Mouse (Mus musculus): ENCODE measurements around the gene Hoxd11.

Gene Hoxd11

DNA sequence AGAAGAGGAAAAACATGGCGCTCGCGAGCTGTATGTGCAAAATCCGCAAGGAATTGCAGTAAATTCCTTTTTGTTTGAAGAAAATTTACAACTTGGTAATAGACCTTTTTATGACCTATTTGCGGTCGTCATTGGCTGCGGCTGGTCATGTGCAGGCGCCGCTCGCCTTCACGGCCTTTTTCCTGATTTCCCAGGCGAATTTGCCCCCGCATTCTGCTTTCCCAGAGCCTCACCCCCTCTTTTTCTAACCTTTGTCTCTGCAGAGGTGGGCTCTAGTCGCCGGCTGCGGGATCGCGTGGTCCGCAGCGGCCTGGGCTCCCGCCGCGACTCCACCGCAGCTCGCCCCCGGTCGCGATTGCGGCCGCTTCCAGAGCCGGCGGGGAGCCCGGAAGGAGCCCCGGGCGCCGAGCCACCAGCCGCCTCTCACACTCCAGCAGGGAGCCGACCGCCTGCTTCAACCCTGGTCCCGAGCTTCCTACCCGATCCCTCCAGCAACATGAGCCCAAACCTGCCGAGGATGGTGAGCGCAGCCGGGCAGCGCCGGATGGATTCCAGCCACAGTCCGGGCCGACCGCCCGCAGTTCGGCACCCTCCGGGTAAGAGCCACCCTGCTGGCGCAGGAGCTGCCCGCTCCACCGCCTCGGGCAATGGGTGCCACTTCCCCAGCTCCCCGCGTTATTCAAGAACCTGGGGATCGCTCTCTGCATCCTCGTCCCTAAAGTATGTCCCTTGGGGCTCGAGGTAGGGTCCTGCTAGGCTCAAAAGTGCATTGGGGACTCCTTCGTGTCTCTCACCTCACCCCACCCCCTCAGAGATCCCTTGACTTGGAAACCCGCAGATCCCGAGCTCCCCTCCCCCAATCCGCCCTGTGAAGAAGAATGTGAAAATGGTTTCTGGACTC is 32.6 kb downstream of the Hoxd11 start, which contains the start of the genes Hoxd3 and Hoxd4:
TSS of gene Hoxd3 (plus strand) at position 207 of the 901 bp plus-strand sequence.
TSS of gene Hoxd4 (plus strand) at position 209 of the 901 bp plus-strand sequence.
- no peak for DNase-seq

DNA sequence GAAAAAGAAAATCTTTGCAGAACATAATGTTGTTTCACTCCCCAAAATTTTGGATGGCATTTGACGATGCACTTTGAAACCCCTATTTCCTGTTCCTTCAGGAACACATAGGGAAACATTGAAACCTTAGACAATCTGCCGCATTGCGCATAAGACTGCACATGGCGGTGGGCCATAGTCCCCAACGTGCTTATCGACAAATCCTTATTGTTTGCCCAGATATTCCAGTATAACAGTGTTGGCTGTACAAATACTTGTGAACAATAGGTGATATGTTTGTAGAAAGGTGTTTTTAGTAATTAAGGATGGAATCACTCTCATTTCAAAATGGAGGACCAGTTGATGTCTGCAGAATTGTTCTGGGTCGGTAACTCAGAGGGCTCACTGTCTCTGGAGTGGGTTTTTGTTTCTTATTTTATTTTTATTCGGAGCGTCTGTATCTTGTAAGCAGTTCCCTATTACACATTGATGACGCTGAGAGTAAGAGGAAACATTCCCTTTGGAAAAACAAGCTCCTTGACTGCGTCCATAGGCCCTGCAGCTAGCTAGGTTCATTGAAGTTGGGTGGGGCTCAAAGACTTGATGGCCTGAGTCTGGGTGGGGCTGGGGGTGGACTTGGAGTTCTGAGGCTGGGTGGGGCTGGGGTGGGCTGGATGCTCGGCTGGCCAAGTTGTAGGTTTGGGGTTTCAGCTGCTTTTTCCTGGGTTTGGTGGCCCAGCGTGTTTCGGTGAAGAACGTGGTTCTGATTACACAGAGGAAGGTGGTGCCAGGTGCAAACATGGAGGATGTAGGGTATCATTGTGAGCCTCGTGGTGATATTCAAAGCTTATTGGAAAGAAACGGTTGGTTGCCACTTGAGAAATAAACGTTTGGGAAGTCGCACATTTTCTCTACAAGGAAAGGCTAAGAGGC is 34.1 kb downstream of the Hoxd11 start:
- DNase-seq = no peak

DNA sequence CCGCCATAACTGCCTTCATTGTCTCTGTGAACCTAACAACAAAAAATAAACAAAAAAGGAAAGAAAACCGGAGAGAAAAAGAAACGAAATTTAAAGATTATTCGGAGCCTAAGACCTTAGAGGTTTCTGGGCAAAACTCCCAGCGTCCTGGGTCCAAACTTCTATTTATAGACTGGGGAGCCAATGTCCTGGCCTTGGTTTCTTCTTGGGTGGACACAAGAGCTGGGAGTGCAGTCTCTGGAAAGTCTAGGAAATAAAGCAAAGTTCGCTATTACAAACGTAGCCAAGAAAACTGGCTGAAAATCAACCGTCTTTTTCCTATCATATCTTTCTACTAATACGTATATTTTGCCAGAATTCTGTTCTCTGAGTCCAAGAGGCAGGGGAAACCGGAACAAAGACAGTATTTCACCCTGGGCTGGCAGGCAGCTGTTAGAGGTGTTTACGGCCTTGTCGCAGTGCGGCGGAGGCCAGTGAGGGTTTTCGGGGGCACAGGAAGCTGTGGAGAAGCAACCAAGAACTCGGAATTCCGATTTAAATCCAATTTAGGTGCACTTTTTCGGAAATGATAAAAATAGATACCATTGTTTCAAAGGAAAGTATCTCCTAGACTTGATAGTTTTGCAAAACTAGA is 34.9 kb downstream of the Hoxd11 start:
- no peak for DNase-seq

DNA sequence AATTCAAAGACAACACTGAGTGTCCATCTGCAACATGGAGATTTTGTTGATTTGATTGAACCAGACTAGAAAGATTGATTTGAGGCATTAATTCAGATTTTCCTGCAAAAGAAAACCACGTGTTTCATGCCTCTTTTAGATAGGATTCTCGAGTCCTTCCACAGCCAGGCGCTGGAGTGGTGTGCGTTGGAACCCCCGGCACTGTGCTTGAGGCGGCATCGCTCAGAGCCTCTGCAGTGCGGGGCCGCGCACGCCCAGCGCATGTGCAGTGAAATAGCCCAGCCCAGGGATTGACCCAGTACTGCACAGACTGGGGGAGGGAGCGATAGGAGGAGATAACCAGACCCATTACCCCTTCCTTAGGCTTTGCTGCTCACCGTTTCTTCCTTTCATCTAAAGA is 35.5 kb downstream of the Hoxd11 start:
- DNase-seq = no peak

DNA sequence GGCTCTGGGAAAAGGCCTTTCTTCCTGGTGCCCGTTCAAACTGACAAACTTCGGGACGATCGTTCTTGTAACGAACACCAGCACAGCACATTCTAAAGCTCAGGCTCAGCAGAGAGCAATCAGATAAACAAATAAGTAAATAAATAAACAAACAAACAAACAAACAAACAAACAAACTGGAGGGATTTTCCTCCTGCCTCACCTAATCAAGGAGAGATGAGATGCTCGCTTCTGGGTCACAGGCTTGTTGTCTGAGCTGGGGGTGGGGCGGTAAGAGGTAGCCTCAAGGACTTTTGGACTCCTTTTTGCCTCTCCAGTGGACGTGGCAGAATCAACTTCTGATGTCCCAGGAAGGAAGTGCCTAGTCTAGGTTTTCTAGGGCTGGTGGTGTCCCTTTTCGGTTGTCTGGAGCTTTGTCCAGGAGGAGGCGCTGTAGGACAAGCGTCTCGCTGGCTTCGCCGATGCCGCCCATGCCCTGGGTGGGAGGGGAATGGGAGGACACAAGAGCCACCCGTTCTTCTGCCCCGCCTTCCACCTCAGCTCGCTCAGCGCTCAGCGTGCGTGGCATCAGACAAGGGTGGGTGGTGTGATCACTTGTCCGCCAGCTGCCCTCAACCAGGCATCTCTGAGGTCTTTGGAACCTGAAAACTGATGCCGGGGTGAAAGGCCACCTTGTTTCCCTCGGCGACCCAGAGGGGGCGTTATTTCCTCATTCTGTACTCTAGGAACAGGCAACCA is 36.3 kb downstream of the Hoxd11 start:
- peak; percentile 41 to 47 for DNase-seq

DNA sequence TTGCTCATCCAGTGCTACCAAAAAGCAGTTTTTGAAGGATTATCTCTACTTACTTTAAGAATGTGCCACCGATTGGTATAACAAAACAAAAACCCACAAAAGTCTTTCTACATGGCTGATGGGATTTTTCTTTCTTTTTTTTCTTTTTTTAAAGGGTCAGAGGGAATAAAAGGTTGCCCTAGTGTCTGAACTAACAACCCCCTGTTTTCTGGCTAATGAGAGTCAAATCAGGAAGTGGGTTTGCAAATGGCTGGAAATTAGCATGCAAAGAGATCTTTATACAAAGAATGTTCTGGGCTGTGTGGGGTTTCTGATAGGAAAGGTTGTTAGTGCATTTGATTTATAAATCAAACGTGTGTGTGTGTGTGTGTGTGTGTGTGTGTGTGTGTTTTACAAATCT is 41.0 kb downstream of the Hoxd11 start:
- no peak for DNase-seq

DNA sequence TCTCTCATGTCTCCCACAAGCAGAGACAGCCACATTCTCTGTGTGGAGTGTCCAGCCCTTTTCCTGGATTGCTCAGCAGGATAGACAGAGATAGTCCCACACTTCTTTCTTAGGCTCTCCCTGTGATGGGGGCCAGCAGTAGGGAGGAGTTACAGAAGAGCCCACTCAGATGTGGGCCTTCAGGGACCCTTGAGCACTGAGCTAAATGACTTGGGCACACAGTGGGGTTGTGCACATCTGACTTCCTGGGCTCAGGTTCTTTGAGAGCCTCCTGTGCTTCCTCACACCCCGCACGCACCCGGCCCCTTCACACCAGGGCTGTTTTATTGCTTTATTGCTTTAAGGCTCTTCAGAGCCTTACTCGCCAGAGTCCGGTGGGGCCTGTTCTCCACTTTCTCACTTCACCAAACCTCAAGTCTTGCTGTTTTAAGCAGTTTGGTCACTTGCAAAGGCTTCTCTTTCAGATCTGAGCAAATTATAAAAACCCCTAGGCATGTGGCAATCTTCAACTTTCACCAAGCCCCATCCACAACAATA is 41.7 kb downstream of the Hoxd11 start:
- DNase-seq = no peak

DNA sequence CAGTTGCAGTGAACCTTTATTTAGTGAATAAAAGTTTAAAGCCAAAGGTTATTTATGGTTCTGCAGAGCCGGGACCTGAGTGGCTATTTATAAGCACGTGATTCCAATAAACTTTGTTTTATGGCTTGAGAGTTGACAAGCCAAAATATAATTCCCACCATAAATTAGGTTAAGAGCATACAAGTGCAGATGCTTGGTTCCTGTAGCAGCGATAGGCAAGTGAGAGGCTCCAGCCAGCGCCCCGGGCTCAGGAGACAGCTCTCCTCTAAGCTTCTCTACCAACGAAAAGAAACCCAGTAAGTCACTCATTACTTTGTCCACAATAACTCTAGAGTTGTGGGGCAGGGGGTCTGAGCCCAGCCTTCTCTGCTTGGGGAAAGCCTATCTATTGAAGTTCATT is 42.5 kb downstream of the Hoxd11 start:
- DNase-seq = no peak

DNA sequence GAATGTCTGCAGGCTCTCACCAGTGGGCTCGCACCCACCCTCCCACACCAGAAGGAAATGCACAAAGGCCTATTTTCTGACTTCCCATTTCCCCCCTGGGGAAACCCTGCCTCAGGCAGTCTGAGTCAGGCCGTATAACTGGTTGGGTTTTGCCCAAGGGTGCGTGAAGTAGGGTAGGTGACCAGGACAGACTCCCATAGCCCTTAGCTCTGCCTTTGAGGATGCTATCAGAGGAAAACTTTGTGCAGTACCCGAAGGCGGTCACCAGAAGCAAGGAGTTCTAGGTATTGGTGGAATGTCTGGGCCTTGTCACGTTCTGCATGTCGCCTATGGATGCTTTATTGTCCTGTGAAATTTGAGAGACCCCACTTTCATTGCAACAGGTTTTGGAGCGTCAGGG is 43.6 kb downstream of the Hoxd11 start:
- no peak for DNase-seq

DNA sequence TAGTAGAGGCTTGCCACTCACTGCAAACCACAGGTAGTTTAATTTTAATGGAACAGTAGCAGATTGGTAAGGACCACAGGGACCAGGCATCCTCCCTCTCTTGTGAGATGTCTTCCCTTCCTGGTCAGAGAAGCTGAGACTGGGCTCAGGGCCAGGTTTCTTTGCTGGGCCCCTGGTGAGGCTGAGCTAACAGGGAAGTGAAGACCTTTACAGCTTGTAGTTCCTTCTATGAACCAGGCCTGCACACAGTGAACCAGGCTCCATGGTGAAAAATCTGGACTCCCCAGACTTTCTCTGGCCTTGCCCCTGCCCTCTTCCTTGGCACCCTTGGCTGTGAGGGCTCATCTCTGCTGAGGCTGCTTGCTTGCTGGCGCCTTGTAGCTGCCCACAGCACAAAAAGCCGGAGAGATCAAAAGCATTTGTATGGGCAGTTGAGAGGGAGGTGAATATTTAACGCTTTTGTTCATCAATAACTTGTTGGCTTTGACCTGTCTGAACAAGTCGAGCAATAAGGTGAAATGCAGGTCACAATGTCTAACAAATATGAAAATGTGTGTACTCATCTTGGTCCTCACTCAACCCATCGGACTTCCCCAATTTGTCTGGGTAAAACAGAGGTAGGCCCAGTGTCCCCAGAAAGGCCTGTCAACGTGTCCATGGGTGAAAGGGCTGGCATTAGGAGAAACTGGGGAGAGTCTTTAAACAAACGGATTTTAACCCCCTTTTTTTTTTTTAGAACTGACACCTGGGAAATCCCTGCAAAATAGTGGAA is 45.1 kb downstream of the Hoxd11 start:
- DNase-seq = no peak

DNA sequence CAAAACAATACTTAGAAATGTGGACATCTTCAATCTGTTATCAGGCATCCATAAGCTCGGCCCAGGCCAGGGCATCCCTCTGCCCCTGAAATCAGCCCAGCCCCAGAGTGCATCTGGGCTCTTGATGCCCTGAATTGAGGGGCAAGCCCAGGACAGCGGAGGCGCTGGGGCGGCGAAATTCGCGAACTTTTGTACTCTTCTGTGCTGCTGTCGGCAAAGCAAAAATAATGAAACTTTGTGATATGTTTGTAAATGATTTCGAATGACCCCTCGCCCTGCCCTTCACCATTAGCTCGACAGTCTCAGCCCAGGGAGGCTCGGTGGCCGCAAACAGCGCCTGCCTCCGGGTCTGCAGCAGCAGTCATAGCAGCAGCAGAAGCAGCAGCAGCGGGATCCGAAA is 45.8 kb downstream of the Hoxd11 start:
- DNase-seq = no peak

DNA sequence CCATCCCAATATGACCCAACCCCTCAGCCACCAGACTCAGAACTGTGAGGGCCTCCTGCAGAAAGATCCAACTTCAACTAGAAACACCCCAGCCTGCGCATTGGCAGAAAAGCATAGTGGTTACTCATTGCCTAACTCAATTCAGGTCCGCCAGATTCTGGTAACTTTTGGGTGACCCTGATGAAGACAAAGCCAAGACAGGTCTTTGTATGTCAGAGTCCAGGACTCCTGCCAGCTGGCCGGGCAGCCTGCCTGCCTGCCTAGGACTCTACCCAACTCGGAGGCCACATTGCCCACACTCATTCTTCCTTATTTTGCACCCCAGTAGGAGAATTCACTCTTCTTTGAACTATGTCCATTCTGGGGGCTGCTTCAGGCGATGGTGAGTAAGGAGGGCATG is 47.2 kb downstream of the Hoxd11 start, which contains the start of gene Gm28230:
TSS of gene Gm28230 (plus strand) at position 178 of the 400 bp plus-strand sequence.
- no peak for DNase-seq

DNA sequence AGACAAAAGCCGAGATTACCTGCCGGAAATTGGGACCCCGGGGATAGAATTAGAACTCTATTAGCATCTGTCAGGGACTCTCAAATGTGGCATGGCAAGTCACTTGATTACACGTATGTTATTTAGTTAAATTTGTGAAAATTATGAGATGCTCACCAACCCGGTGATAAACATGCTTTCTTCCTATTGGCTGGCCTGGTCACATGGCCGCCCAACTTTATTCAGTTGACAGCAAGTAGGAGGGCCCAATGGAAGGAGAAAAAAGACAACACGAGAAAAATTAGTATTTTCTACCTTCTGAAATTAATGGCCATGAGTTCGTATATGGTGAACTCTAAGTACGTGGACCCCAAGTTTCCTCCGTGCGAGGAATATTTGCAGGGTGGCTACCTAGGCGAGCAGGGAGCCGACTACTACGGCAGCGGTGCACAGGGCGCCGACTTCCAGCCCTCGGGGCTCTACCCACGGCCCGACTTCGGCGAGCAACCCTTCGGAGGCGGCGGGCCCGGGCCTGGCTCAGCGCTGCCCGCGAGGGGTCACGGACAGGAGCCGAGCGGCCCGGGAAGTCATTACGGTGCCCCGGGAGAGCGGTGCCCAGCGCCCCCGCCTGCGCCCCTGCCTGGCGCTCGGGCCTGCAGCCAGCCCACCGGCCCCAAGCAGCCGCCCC is 47.7 kb downstream of the Hoxd11 start:
- no peak for DNase-seq

DNA sequence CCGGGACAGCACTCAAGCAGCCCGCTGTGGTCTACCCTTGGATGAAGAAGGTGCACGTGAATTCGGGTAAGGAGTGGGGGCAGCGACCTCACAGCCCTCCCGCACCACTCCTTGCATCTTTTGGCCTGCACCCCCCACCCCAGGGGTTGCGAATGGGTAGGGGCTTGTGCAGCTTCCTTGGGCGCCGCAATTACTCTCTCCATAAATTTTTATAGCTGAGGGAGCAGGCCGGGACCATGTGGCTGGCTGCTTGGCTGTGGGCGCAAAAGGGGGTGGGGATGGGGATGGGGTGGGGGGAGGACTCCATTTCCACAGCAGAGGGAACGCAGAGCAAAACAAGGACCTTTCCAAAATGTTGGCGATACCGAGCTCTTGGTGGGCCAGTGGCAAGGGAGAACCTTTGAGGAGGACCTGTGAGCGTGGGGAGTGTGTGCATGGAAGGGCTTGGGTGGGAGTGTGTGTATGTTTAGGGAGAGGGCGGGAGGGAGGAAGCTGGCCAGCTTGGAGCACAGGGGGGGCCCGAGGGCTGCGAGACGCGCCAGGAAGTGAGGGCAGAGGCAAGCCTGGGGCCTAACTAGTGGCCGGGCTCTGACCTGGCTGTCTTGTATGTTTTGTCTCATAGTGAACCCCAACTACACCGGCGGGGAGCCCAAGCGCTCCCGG is 48.4 kb downstream of the Hoxd11 start:
- DNase-seq = no peak

DNA sequence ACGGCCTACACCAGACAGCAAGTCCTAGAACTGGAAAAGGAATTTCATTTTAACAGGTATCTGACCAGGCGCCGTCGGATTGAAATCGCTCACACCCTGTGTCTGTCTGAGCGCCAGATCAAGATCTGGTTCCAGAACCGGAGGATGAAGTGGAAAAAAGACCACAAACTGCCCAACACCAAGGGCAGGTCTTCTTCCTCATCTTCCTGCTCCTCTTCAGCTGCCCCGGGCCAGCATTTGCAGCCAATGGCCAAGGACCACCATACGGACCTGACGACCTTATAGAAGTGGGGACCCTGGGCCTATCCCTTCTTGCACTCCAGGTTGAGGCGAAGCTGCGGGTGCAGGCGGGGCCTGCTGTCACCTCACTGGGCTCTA is 48.9 kb downstream of the Hoxd11 start:
- DNase-seq = no peak

DNA sequence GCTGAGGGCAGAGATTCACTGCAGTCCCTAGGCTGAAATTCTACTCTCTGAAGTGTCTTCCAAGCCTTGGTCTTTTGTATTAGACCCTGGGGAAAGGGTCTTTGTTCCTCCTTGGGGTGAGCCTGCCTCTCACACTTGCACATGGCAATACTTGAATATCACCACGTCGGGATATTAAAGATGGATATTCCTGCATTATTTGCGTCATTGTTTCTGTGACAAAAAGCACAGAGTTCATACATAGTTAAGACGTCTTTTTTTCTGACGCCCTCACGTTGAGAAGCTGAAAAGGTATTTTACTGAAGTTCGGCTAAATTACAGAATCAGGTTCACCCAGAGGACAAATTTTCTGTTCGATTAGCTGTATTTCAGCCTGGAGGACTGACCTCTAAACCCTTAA is 51.0 kb downstream of the Hoxd11 start:
- no peak for DNase-seq

DNA sequence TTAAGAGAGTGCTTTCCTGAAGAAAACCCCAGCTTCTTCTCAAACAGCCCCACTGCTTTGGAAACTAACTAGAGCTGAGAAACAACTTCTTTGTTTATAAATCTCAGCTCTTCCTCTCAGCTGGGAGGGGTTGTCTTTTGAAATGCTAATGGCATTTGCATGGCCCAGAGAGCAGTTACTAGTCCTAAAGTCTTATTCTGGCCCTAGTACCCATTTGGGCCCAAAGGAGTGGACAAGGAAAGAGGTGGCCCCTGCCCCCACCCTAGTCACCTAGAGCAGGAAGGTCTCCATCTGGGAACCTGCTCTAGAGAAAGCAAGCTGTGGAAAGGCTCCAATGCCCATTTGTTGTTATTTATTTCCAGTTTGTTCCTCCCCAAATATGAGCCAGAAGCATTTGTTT is 51.7 kb downstream of the Hoxd11 start:
- DNase-seq = no peak

DNA sequence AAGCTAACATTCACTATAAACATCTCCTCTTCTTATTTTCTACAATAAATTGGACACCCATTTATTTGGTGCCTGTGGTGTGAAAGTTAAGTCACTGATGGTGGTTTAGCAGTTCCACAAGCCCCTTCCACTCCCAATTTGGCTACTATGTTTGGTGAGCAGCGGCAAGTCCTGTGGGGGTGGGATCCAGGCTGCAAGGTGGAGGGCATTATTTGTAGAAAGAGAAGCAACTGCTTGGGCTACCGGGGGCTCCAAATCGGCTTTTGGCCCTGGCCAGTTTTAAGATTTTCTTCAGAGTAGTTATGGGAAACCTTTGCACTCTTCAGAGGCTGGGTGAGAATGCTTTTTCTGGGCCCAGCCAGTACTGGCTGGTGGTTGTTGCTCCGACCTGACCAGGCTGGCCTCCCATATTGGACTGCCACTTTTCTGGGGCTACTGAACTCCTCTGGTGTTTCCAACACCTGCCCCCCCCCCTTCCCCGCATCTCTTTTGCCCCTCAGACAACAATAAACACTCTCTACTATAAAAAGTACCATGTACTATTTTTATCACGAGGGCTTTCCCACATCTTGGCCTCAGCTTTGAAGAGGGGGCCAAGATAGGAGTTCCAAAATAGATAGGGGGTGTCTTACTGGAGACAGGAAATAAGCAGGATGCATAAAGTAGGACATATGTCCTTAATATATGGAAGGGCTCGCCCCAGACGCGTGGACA is 52.6 kb downstream of the Hoxd11 start:
- no peak for DNase-seq
